Comparison of ENCODE assay signal across 8 mouse cellular contexts in the genomic region with DNA sequence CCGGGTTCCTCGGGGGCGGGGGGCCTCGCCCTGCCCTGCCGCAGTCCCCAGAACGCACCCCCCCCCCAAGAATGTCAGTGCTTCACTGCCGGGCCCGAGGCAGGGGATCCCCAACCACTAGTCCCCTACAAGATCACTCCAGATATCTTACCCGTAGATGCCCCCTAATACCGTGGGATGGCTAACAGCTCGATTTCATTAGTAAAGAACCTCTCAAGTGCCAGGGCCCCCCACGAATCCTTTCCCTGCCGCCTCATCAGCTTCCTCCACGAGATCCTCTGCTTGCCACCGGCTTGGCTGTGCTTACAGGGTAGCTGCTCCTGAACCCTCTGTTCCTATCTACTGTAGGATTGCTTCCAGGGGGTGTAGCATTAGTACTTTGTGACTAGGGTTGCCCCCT. TPM values are rescaled to one million over a fixed set of nuclear protein-coding genes. Genes with fewer than 3 reads are reported as not detected.
A peak's percentile ranks its signal among the peaks of the same experiment; 100 is the strongest.
DNase-seq lines count a peak whose midpoint lies in the region; ATAC-seq and TF ChIP-seq lines count a peak whose summit lies in the region.

No protein-coding gene starts in this region.

- in situ Hi-C loops in CH12.LX (cut with MboI; ENCODE audit: low pct_ligation_motif_present, low pct_unique_long_range_greater_than_20kb, low sequenced_read_pairs): no loop called here

- no peaks in the 10 kb centered on the region for H3K9me3 ChIP-seq in heart, embryonic 13.5 days
- H3K9me3 ChIP-seq in CH12.LX (replicated peaks; ENCODE audit: low read length): peaks cover 6% of the 10 kb centered on the region
- no peaks in the 10 kb centered on the region for H3K9me3 ChIP-seq in embryonic facial prominence, embryonic 13.5 days
- H3K9me3 ChIP-seq in limb, embryonic 14.5 days (ENCODE audit: control insufficient read depth, low read length): no peaks in the 10 kb centered on the region
- no peaks in the 10 kb centered on the region for H3K9me3 ChIP-seq in stomach, embryonic 14.5 days (ENCODE audit: control insufficient read depth, low read depth, low read length)

- peak overlapping the region; percentile 95 for H3K27ac ChIP-seq in heart, embryonic 13.5 days (replicated peaks)
- H3K27ac ChIP-seq in CH12.LX (ENCODE audit: insufficient read depth, low read depth): peak overlapping the region; percentile 54; the same call in 1 of the 2 replicates
- H3K27ac ChIP-seq in embryonic facial prominence, embryonic 13.5 days: peak overlapping the region; percentile 97
- peak overlapping the region; percentile 95 for H3K27ac ChIP-seq in limb, embryonic 14.5 days (replicated peaks; ENCODE audit: low read depth, low read length)
- H3K27ac ChIP-seq in stomach, embryonic 14.5 days (ENCODE audit: low read length): peak overlapping the region; percentile 98

- H3K9ac ChIP-seq in heart, embryonic 13.5 days: peak overlapping the region; percentile 96
- H3K9ac ChIP-seq in CH12.LX (ENCODE audit: insufficient read depth, low read depth): peak overlapping the region; percentile 98
- peak overlapping the region; percentile 97 for H3K9ac ChIP-seq in embryonic facial prominence, embryonic 13.5 days
- peak overlapping the region; percentile 93 for H3K9ac ChIP-seq in limb, embryonic 14.5 days (ENCODE audit: low read depth, low read length, severe bottlenecking)
- peak overlapping the region; percentile 84 for H3K9ac ChIP-seq in stomach, embryonic 14.5 days (replicated peaks; ENCODE audit: low read depth, low read length)

- WGBS in heart, embryonic 13.5 days: under 1% methylated on average over 10 of the region's 15 CpGs
- WGBS in embryonic facial prominence, embryonic 13.5 days: 1% methylated on average over 14 of the region's 15 CpGs
- WGBS in limb, embryonic 14.5 days: 0% methylated on average over 10 of the region's 15 CpGs
- under 1% methylated on average over 15 of the region's 15 CpGs for WGBS in stomach, embryonic 14.5 days

- H3K4me3 ChIP-seq in heart, embryonic 13.5 days: peak overlapping the region; percentile 77
- peak overlapping the region; percentile 81 to 82 (median 81) for H3K4me3 ChIP-seq in CH12.LX (replicated peaks in 1 of 3; ENCODE audit: low read depth in 2 of 3, low read length in 2 of 3, poor library complexity in 1 of 3)
- H3K4me3 ChIP-seq in embryonic facial prominence, embryonic 13.5 days: peak overlapping the region; percentile 79
- peak overlapping the region; percentile 90 for H3K4me3 ChIP-seq in limb, embryonic 14.5 days (replicated peaks; ENCODE audit: low read length)
- peak overlapping the region; percentile 85 for H3K4me3 ChIP-seq in stomach, embryonic 14.5 days (ENCODE audit: low read depth, low read length)

- TF ChIP-seq EP300 in CH12.LX (IDR thresholded peaks at IDR 0.05; ENCODE audit: low read length): no peak

- ATAC-seq in heart, embryonic 13.5 days (ENCODE audit: extremely low read depth, insufficient number of reproducible peaks, low FRiP score, low TSS enrichment): peak; percentile 3
- no peak; the same call in 1 of the 2 replicates for ATAC-seq in embryonic facial prominence, embryonic 13.5 days (ENCODE audit: insufficient number of reproducible peaks, insufficient read depth, low FRiP score, low TSS enrichment, low read depth)
- ATAC-seq in limb, embryonic 14.5 days (ENCODE audit: low FRiP score, low read depth): no peak
- ATAC-seq in stomach, embryonic 14.5 days (ENCODE audit: insufficient number of reproducible peaks, insufficient read depth, low FRiP score, low read depth): peak; percentile 11; the same call in 1 of the 2 replicates

- TF ChIP-seq POLR2A in CH12.LX (IDR thresholded peaks at IDR 0.05; ENCODE audit: low read depth, low read length): no peak
- TF ChIP-seq POLR2A in limb, embryonic 14.5 days (IDR thresholded peaks at IDR 0.05; ENCODE audit: borderline replicate concordance, extremely low read depth, insufficient read depth, insufficient read length): no peak

- TF ChIP-seq CTCF in CH12.LX (conservative IDR thresholded peaks at IDR 0.05 in 1 of 2, IDR thresholded peaks at IDR 0.05 in 1 of 2; ENCODE audit: low read depth in 2 of 2, low read length in 2 of 2): no peak

- H3K4me2 ChIP-seq in heart, embryonic 13.5 days: peak overlapping the region; percentile 91
- H3K4me2 ChIP-seq in CH12.LX (ENCODE audit: insufficient read depth, low read depth, poor library complexity, severe bottlenecking): peak overlapping the region; percentile 83
- H3K4me2 ChIP-seq in embryonic facial prominence, embryonic 13.5 days: peak overlapping the region; percentile 84
- peak overlapping the region; percentile 84 for H3K4me2 ChIP-seq in limb, embryonic 14.5 days (replicated peaks; ENCODE audit: low read depth, low read length, severe bottlenecking)
- H3K4me2 ChIP-seq in stomach, embryonic 14.5 days (replicated peaks; ENCODE audit: low read depth, low read length): peak overlapping the region; percentile 84

- H3K36me3 ChIP-seq in heart, embryonic 13.5 days: peaks cover 57% of the 10 kb centered on the region
- H3K36me3 ChIP-seq in CH12.LX (replicated peaks in 1 of 2; ENCODE audit: control insufficient read depth in 1 of 2, insufficient read depth in 1 of 2, low read length in 1 of 2): peaks cover 35 to 57% of the 10 kb centered on the region in 2 experiments
- H3K36me3 ChIP-seq in embryonic facial prominence, embryonic 13.5 days: peaks cover 48% of the 10 kb centered on the region
- peaks cover 31% of the 10 kb centered on the region for H3K36me3 ChIP-seq in limb, embryonic 14.5 days (ENCODE audit: control insufficient read depth, insufficient read depth, low read length)
- peaks cover 29% of the 10 kb centered on the region for H3K36me3 ChIP-seq in stomach, embryonic 14.5 days (ENCODE audit: control insufficient read depth, insufficient read depth, low read length)

- H3K4me1 ChIP-seq in heart, embryonic 13.5 days: peaks cover 39% of the 10 kb centered on the region
- peaks cover 0 to 35% of the 10 kb centered on the region in 2 experiments; a peak in 2 of 4 replicates for H3K4me1 ChIP-seq in CH12.LX (ENCODE audit: control insufficient read depth in 1 of 2, insufficient read depth in 2 of 2)
- peaks cover 27% of the 10 kb centered on the region for H3K4me1 ChIP-seq in embryonic facial prominence, embryonic 13.5 days
- peaks cover 15% of the 10 kb centered on the region for H3K4me1 ChIP-seq in limb, embryonic 14.5 days (ENCODE audit: control insufficient read depth, insufficient read depth, low read length)
- H3K4me1 ChIP-seq in stomach, embryonic 14.5 days (ENCODE audit: control insufficient read depth, insufficient read depth, low read length): peaks cover 9% of the 10 kb centered on the region; the same call in 1 of the 2 replicates

- no peak for TF ChIP-seq RAD21 in CH12.LX (IDR thresholded peaks at IDR 0.05; ENCODE audit: low read depth, low read length)

- dilution Hi-C loops in CH12.LX (cut with MboI; ENCODE audit: extremely low pct_ligation_motif_present, extremely low pct_unique_long_range_greater_than_20kb, low sequenced_read_pairs): no loop called here

- H3K27me3 ChIP-seq in heart, embryonic 13.5 days (replicated peaks): no peaks in the 10 kb centered on the region
- H3K27me3 ChIP-seq in CH12.LX (replicated peaks): no peaks in the 10 kb centered on the region
- no peaks in the 10 kb centered on the region for H3K27me3 ChIP-seq in embryonic facial prominence, embryonic 13.5 days
- no peaks in the 10 kb centered on the region for H3K27me3 ChIP-seq in limb, embryonic 14.5 days (ENCODE audit: control insufficient read depth, insufficient read depth, low read length)
- no peaks in the 10 kb centered on the region for H3K27me3 ChIP-seq in stomach, embryonic 14.5 days (ENCODE audit: control insufficient read depth, insufficient read depth, low read length)

- H3K79me2 ChIP-seq in CH12.LX (replicated peaks; ENCODE audit: control insufficient read depth, extremely low read depth, insufficient read depth, poor library complexity, severe bottlenecking): peaks cover 33% of the 10 kb centered on the region

- DNase-seq in heart, postnatal 4 days: no peak
- no peak for DNase-seq in CH12.LX (ENCODE audit: extremely low read depth)
- DNase-seq in limb, embryonic 14.5 days (ENCODE audit: low spot score): no peak
- DNase-seq in layer of hippocampus, postnatal 14 days (ENCODE audit: low spot score in 2 of 2): no peak
- DNase-seq in layer of hippocampus, postnatal 36 days: no peak

RNA-seq across cellular contexts. Expression of gene Ccdc106, which starts 0.3 kb away (rescaled TPM):
- polyA plus RNA-seq in heart, embryonic 13.5 days (2015; fragmentation: Nextera tagmentation; extraction: Ambion mirVana): 2.1 and 4.2 TPM in 2 replicates
- total RNA-seq in heart, postnatal 4 days (2021): under 1 TPM in 1 of 2 experiments, not detected in 1; 0.61 TPM
- total RNA-seq in CH12.LX (2012; rRNA removed) (0.46 and 0.81 TPM in 2 replicates), CH12.LX (2014; rRNA removed) (0.30 and 0.52 TPM in 2 replicates)
- not detected in 2 replicates for polyA plus RNA-seq in CH12.LX (2012; ENCODE audit: insufficient read length, low read depth)
- 46.1 and 55.4 TPM in 2 replicates for polyA plus RNA-seq in embryonic facial prominence, embryonic 13.5 days (2015; fragmentation: Nextera tagmentation; extraction: Ambion mirVana)
- polyA plus RNA-seq in limb, embryonic 14.5 days (2012; rRNA removed): 48.1 and 49.4 TPM in 2 replicates
- polyA plus RNA-seq in limb, embryonic 14.5 days (2014; fragmentation: Nextera tagmentation; extraction: Ambion mirVana): 36.7 and 37.3 TPM in 2 replicates
- 22.4 and 25.0 TPM in 2 replicates for polyA plus RNA-seq in stomach, embryonic 14.5 days (2014; fragmentation: Nextera tagmentation; extraction: Ambion mirVana)
- total RNA-seq in layer of hippocampus, postnatal 14 days (2021): 10 to 100 TPM; 65.6 to 67.2 TPM
- 10 to 100 TPM; 56.9 to 61.9 TPM for total RNA-seq in layer of hippocampus, postnatal 36 days (2021)

RNA-seq across cellular contexts. Expression of gene Zfp865, which starts 0.5 kb away (rescaled TPM):
- polyA plus RNA-seq in heart, embryonic 13.5 days (2015; fragmentation: Nextera tagmentation; extraction: Ambion mirVana): 3.8 and 4.4 TPM in 2 replicates
- total RNA-seq in heart, postnatal 4 days (2021): 10 to 100 TPM; 26.0 to 26.6 TPM
- 10.9 and 12.3 TPM in 2 replicates for total RNA-seq in CH12.LX (2012; rRNA removed)
- 3.7 and 4.0 TPM in 2 replicates for total RNA-seq in CH12.LX (2014; rRNA removed)
- 18.3 and 21.0 TPM in 2 replicates for polyA plus RNA-seq in CH12.LX (2012; ENCODE audit: insufficient read length, low read depth)
- 7.7 and 7.9 TPM in 2 replicates for polyA plus RNA-seq in embryonic facial prominence, embryonic 13.5 days (2015; fragmentation: Nextera tagmentation; extraction: Ambion mirVana)
- 53.2 and 72.3 TPM in 2 replicates for polyA plus RNA-seq in limb, embryonic 14.5 days (2012; rRNA removed)
- polyA plus RNA-seq in limb, embryonic 14.5 days (2014; fragmentation: Nextera tagmentation; extraction: Ambion mirVana): 6.6 and 7.8 TPM in 2 replicates
- 8.9 and 9.1 TPM in 2 replicates for polyA plus RNA-seq in stomach, embryonic 14.5 days (2014; fragmentation: Nextera tagmentation; extraction: Ambion mirVana)
- total RNA-seq in layer of hippocampus, postnatal 14 days (2021): 10 to 100 TPM; 34.6 to 35.8 TPM
- 10 to 100 TPM; 33.5 to 39.7 TPM for total RNA-seq in layer of hippocampus, postnatal 36 days (2021)

RNA-seq across cellular contexts. Expression of gene Gm44973, which starts 5.4 kb away (rescaled TPM):
- not detected in 2 replicates for polyA plus RNA-seq in heart, embryonic 13.5 days (2015; fragmentation: Nextera tagmentation; extraction: Ambion mirVana)
- total RNA-seq in heart, postnatal 4 days (2021): not detected
- total RNA-seq in CH12.LX (2012; rRNA removed) (not detected in 2 replicates), CH12.LX (2014; rRNA removed) (1.3 and 2.1 TPM in 2 replicates)
- polyA plus RNA-seq in CH12.LX (2012; ENCODE audit: insufficient read length, low read depth): 5.2 and 6.3 TPM in 2 replicates
- 1.2 TPM in 1 of 2 replicates, not detected in the other for polyA plus RNA-seq in embryonic facial prominence, embryonic 13.5 days (2015; fragmentation: Nextera tagmentation; extraction: Ambion mirVana)
- not detected in 2 replicates for polyA plus RNA-seq in limb, embryonic 14.5 days (2012; rRNA removed)
- polyA plus RNA-seq in limb, embryonic 14.5 days (2014; fragmentation: Nextera tagmentation; extraction: Ambion mirVana): 0.57 and 1.9 TPM in 2 replicates
- polyA plus RNA-seq in stomach, embryonic 14.5 days (2014; fragmentation: Nextera tagmentation; extraction: Ambion mirVana): 1.2 and 3.3 TPM in 2 replicates
- total RNA-seq in layer of hippocampus, postnatal 14 days (2021): not detected
- not detected for total RNA-seq in layer of hippocampus, postnatal 36 days (2021)

RNA-seq across cellular contexts. Expression of gene Fiz1, which starts 6.2 kb away (rescaled TPM):
- 25.6 and 28.4 TPM in 2 replicates for polyA plus RNA-seq in heart, embryonic 13.5 days (2015; fragmentation: Nextera tagmentation; extraction: Ambion mirVana)
- total RNA-seq in heart, postnatal 4 days (2021): 10 to 100 TPM; 26.4 to 26.9 TPM
- total RNA-seq in CH12.LX (2012; rRNA removed) (23.7 and 24.3 TPM in 2 replicates), CH12.LX (2014; rRNA removed) (13.5 and 18.4 TPM in 2 replicates)
- polyA plus RNA-seq in CH12.LX (2012; ENCODE audit: insufficient read length, low read depth): 37.1 and 40.8 TPM in 2 replicates
- polyA plus RNA-seq in embryonic facial prominence, embryonic 13.5 days (2015; fragmentation: Nextera tagmentation; extraction: Ambion mirVana): 45.7 and 47.9 TPM in 2 replicates
- polyA plus RNA-seq in limb, embryonic 14.5 days (2012; rRNA removed): 42.4 and 50.8 TPM in 2 replicates
- polyA plus RNA-seq in limb, embryonic 14.5 days (2014; fragmentation: Nextera tagmentation; extraction: Ambion mirVana): 37.5 and 42.0 TPM in 2 replicates
- polyA plus RNA-seq in stomach, embryonic 14.5 days (2014; fragmentation: Nextera tagmentation; extraction: Ambion mirVana): 33.0 and 35.7 TPM in 2 replicates
- 10 to 100 TPM; 21.4 to 27.7 TPM for total RNA-seq in layer of hippocampus, postnatal 14 days (2021)
- 10 to 100 TPM; 19.6 to 25.1 TPM for total RNA-seq in layer of hippocampus, postnatal 36 days (2021)

RNA-seq across cellular contexts. Expression of gene Zfp524, which starts 6.5 kb away (rescaled TPM):
- 10.7 and 12.3 TPM in 2 replicates for polyA plus RNA-seq in heart, embryonic 13.5 days (2015; fragmentation: Nextera tagmentation; extraction: Ambion mirVana)
- 1 to 10 TPM; 6.0 to 6.4 TPM for total RNA-seq in heart, postnatal 4 days (2021)
- 7.9 and 8.4 TPM in 2 replicates for total RNA-seq in CH12.LX (2012; rRNA removed)
- total RNA-seq in CH12.LX (2014; rRNA removed): 3.1 and 4.4 TPM in 2 replicates
- 2.3 and 2.8 TPM in 2 replicates for polyA plus RNA-seq in CH12.LX (2012; ENCODE audit: insufficient read length, low read depth)
- polyA plus RNA-seq in embryonic facial prominence, embryonic 13.5 days (2015; fragmentation: Nextera tagmentation; extraction: Ambion mirVana): 10.3 and 12.0 TPM in 2 replicates
- polyA plus RNA-seq in limb, embryonic 14.5 days (2012; rRNA removed): 17.0 and 20.9 TPM in 2 replicates
- 12.1 and 16.7 TPM in 2 replicates for polyA plus RNA-seq in limb, embryonic 14.5 days (2014; fragmentation: Nextera tagmentation; extraction: Ambion mirVana)
- polyA plus RNA-seq in stomach, embryonic 14.5 days (2014; fragmentation: Nextera tagmentation; extraction: Ambion mirVana): 14.1 and 18.0 TPM in 2 replicates
- total RNA-seq in layer of hippocampus, postnatal 14 days (2021): 1 to 10 TPM; 5.7 to 6.4 TPM
- total RNA-seq in layer of hippocampus, postnatal 36 days (2021): 1 to 10 TPM; 6.5 to 8.1 TPM

Comparison
In these comparisons a context has a peak if more than half of its experiments do, and no peak if none do; other contexts are left out.
1. ATAC-seq: peak in heart, embryonic 13.5 days (single experiment) and stomach, embryonic 14.5 days (single experiment); none in embryonic facial prominence, embryonic 13.5 days (single experiment) and limb, embryonic 14.5 days (single experiment).
2. Peak in every context shown above with its lines, with median percentiles within 50 percentile points of each other: H3K27ac ChIP-seq, H3K4me2 ChIP-seq, H3K4me3 ChIP-seq and H3K9ac ChIP-seq.